Mouse (Mus musculus) G1E-ER4 (cell line): ENCODE measurements around the gene Atp1a1. TPM values are rescaled to one million over a fixed set of nuclear protein-coding genes. Genes with fewer than 3 reads are reported as not detected.

Experiments
- GATA1 ChIP-seq: IDR thresholded peaks from one replicate; pipeline ENCODE4 v1.8.0; 2012; ENCODE audit warnings: low read length, inconsistent platforms
- polyA plus RNA-seq: library from polyadenylated mRNA; stranded (reverse); fragments of >175 nt; gene quantifications from 2 replicates; pipeline ENCODE4 v1.2.3, GENCODE M21; 2012

The Atp1a1 gene
- 163 and 230 TPM in 2 replicates for polyA plus RNA-seq

- no peak for TF ChIP-seq GATA1
Measured at GRCm38 (mm10) chr3:101604550-101605223, at the start of gene Atp1a1. Gene Atp1a1, minus strand, starts transcription at chr3:101604684.

DNA sequence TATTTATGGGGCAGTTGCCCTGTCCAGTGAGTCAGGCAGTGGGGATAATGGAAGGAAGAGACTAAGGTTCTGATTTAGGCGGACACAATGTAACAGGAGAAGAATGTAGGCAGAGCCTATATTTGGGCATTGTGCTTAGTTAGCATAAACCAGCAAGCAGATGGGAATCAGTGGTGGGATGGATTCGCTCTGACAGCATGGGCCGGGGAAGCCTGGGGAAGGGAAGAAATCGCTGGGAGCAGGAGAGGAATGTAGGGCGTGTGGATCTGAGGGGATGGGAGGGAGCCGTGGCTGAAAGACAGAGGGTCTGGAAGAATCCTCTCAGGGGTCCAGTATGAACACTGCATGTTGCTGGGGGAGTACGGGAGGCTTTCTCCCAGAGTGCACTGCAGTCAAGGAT is 49.0 kb upstream of the Atp1a1 start:
- TF ChIP-seq GATA1 = no peak

- TF ChIP-seq GATA1 = no peak
Measured at GRCm38 (mm10) chr3:101652967-101653366, 48.5 kb upstream of the Atp1a1 start.

- TF ChIP-seq GATA1 = no peak
Measured at GRCm38 (mm10) chr3:101650328-101650727, 45.8 kb upstream of the Atp1a1 start.

- no peak for TF ChIP-seq GATA1
Measured at GRCm38 (mm10) chr3:101649271-101649670, 44.8 kb upstream of the Atp1a1 start.

GRCm38 (mm10) chr3:101648096-101648793 is 43.8 kb upstream of the Atp1a1 start:
- no peak for TF ChIP-seq GATA1

DNA sequence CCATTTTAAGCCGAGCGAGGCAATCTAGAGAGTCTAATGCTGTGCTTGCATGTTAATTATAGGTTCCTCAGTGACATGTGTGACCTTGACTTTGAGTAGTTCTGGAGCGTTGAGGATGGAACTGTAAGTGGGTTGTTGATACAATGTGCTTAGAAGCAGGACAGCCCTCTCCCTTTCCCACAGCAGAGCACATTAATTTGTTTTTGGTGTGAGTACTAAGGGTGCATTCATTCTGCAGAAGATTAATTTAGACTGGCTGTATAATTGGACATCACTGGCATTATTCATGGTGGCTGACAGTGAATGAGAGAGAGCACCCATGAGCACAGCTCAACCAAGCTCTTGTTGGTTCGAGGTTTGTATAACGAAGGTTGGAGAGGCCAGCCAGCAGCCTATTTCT is 42.3 kb upstream of the Atp1a1 start:
- no peak for TF ChIP-seq GATA1

DNA sequence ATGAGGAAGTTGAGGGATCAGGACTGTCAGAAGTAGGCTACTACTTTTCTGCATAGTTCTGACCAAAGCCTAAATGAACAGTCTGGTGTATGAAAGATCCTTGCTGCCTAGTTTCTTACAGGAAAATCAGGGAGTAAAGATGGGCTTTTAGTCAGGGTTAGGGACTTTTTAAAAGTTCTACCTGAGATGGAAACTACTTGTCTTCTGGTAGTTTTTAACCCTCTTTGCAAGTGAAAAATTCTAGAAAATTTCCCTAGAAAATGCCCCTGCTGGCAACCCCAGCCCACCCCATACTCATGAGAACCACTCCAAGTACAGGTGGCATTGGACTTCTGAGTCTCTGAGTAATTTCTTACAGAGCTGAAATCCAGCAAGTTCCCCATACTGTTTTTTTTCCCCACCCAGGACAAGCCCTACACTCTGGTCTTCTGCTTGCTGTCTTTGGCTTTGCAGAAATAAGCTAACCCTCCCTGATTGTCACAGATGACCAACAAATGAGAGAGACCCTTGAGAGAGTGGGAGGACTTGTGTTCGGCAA is 41.2 kb upstream of the Atp1a1 start:
- TF ChIP-seq GATA1 = no peak

GRCm38 (mm10) chr3:101644062-101644802 is 39.7 kb upstream of the Atp1a1 start:
- TF ChIP-seq GATA1 = no peak

GRCm38 (mm10) chr3:101643264-101643663 is 38.8 kb upstream of the Atp1a1 start:
- no peak for TF ChIP-seq GATA1

DNA sequence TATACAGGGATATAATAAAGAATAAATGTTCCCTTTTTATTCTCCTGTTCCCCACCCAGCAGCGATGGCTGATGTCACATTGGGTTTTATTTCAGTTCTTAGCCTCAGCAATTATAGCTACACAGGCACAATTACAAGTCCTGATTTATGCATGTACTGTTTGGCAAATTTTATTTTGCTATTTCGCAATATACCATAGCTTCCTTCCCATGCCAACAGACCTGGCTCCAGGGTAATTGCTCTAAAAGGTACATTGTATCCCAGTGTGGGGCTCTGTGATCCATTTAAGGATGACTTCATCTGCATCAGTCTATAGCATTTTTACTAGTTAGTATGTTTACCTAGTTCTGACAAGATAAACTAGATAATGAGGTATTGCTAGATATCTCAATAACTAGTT is 33.7 kb upstream of the Atp1a1 start:
- TF ChIP-seq GATA1 = no peak

GRCm38 (mm10) chr3:101636510-101636909 is 32.0 kb upstream of the Atp1a1 start:
- no peak for TF ChIP-seq GATA1

- TF ChIP-seq GATA1 = no peak
Measured at GRCm38 (mm10) chr3:101636086-101636485, 31.6 kb upstream of the Atp1a1 start.

DNA sequence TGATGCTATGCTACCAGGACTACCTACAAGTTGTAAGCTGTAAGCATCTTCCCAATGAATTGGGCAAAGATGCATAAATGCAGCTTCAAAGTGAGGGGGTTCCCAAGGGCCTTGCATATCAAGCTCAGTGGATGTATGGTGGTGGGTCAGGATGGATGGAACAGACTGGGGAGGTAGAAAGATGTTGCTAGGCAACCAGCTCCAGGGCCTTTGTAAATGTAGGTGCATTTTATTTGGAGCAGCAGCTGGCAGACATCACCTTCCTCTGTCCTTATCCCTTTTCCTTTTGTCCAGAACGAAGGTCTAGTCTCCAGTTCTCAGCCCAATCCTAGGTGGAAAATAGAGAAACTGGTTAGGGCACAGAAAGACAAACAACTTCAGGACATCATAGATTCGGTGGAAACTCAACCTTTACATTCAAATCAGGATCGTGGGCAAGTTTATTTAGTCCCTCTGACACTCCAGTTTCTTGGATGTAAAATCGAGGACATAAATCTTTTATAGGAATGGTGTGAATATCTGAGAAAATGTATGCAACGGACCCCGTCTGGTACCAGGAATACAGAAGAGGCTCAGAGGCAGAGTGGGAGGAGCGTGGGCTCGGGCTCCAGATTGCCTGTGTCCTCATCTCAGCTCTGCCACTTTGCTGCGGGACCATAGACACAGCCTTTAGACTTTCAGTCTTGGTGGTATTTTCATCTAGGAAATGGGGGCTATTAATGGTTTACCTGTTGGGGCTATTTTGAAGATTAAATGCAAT is 29.8 kb upstream of the Atp1a1 start:
- no peak for TF ChIP-seq GATA1

DNA sequence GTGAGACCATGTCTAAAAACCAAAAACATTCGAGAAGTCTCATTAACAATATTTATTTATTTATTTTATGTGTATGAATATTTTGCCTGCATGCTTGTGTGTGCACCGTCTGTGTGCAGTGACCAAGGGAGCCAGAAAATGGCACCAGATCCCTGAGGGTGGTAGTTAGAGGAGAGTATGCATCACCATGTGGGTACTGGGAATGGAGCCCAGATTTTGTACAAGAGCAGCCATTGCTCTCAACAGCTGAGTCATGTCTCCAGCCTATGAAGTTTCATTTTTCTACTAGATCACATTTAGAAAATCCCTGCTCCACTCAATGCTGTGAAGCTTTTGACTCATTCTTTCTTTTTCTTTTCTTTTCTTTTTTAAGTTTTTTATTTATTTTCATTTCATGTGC is 23.8 kb upstream of the Atp1a1 start:
- no peak for TF ChIP-seq GATA1
